Mouse (Mus musculus) embryonic facial prominence, embryonic 10.5 days (tissue): Measurements from ENCODE around the gene Map4k1. TPM values are rescaled to one million over a fixed set of nuclear protein-coding genes. Genes with fewer than 3 reads are reported as not detected.

Source experiments
- DNase-seq: peaks from one replicate; pipeline ENCODE4 v3.0.0-alpha.2; 2017; ENCODE audit warnings: low spot score
- H3K27ac ChIP-seq: fragments of 300-500 bp; sonication (generic); replicated peaks from 2 replicates; pipeline ENCODE4 v1.5.1; 2016; ENCODE audit warnings: mild to moderate bottlenecking
- H3K27me3 ChIP-seq: fragments of 300-500 bp; sonication (generic); replicated peaks from 2 replicates; pipeline ENCODE4 v1.6.1; 2016; ENCODE audit warnings: low read depth, mild to moderate bottlenecking; ENCODE audit not compliant: poor library complexity, severe bottlenecking
- H3K36me3 ChIP-seq: fragments of 300-500 bp; sonication (generic); replicated peaks from 2 replicates; pipeline ENCODE4 v1.6.1; 2016; ENCODE audit warnings: mild to moderate bottlenecking, moderate library complexity
- H3K4me1 ChIP-seq: fragments of 300-500 bp; sonication (generic); 2 replicates; pipeline ENCODE4 v1.6.1; 2016
- H3K4me3 ChIP-seq: fragments of 300-500 bp; sonication (generic); 2 replicates; pipeline ENCODE4 v1.5.1; 2016; ENCODE audit warnings: mild to moderate bottlenecking, moderate library complexity
- H3K9me3 ChIP-seq: fragments of 300-500 bp; sonication (generic); 2 replicates; pipeline ENCODE4 v1.6.1; 2016; ENCODE audit warnings: mild to moderate bottlenecking
- WGBS: fragments of 180-500 bp; shearing (Covaris S2); methylation state at CpG from one replicate; pipeline ENCODE4 v1.1.7; 2016; 5-methylcytosine and 5-hydroxymethylcytosine counted together
- microRNA-seq: library from miRNA; unstranded; fragments of <30 nt; microRNA quantifications from one replicate; pipeline ENCODE4, GENCODE M21; 2017
- polyA plus RNA-seq: library from polyadenylated mRNA; unstranded; fragments of >200 nt; fragmentation: Nextera tagmentation; extraction: Ambion mirVana; gene quantifications from 2 replicates; pipeline ENCODE4 v1.2.1, GENCODE M21; 2016

The Map4k1 gene
- polyA plus RNA-seq, 1 experiment from 2014 or later = 14.4 TPM

DNA sequence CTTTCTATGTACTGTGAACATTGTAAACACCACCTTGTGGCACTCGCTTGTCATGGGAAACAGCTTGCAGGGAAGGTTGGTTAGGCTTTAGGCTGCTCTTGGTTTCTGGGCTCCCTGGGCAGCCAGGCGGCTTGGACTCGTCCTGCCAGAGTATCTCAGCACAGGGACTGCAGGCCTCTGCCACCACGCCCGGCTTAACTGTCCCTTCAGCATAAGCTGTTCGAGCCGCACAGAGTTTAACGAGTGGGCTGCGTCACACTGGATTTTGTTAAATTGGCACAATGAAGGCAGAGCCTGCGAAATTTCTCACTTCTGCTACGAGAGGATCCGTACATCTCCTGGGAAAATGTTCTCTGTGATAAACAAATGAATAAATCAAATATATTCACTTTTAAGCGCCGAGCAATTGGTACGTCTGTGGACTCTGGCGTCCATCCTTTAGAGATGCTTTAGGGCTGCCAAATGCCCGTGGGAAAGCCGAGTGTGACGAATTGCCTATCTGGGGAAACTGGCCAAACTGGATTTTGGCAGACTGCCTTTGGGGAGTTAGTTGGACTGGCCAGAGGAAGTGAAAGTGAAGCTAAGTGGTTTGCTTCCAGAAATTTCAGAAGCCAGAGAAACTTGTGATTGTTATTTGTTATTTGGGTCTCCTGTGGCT, 61.3 kb downstream of the Map4k1 start:
- DNase-seq = no peak
- WGBS = 77% methylated on average over 19 of the region's 19 CpGs
- peak overlapping the region; percentile 24; the same call in 1 of the 2 replicates for H3K27ac ChIP-seq
- H3K36me3 ChIP-seq = peaks cover 4% of the 10 kb centered on the region
- peaks cover 12% of the 10 kb centered on the region; the same call in 1 of the 2 replicates for H3K27me3 ChIP-seq
- H3K9me3 ChIP-seq = peaks cover 1% of the 10 kb centered on the region; the same call in 1 of the 2 replicates
- H3K4me1 ChIP-seq = peaks cover 49% of the 10 kb centered on the region
- H3K4me3 ChIP-seq = peak overlapping the region; percentile 4; the same call in 1 of the 2 replicates

- peak; percentile 42 for DNase-seq
- H3K27ac ChIP-seq = no peak overlapping the region
- 47% methylated on average over 11 of the region's 11 CpGs for WGBS
- H3K27me3 ChIP-seq = peaks cover 12% of the 10 kb centered on the region; the same call in 1 of the 2 replicates
- peaks cover 7% of the 10 kb centered on the region; the same call in 1 of the 2 replicates for H3K9me3 ChIP-seq
- H3K4me3 ChIP-seq = peak overlapping the region; percentile 4; the same call in 1 of the 2 replicates
- H3K36me3 ChIP-seq = peaks cover 4% of the 10 kb centered on the region
- peaks cover 49% of the 10 kb centered on the region for H3K4me1 ChIP-seq
Measured at GRCm38 (mm10) chr7:29043674-29044057, 61.8 kb downstream of the Map4k1 start.

- peaks cover 12% of the 10 kb centered on the region; the same call in 1 of the 2 replicates for H3K27me3 ChIP-seq
- peak; percentile 37 for DNase-seq
- H3K9me3 ChIP-seq = peaks cover 7% of the 10 kb centered on the region; the same call in 1 of the 2 replicates
- H3K4me3 ChIP-seq = no peak overlapping the region
- WGBS = 52% methylated on average over 9 of the region's 9 CpGs
- peak overlapping the region; percentile 35; the same call in 1 of the 2 replicates for H3K27ac ChIP-seq
- H3K4me1 ChIP-seq = peaks cover 49% of the 10 kb centered on the region
- peaks cover 4% of the 10 kb centered on the region for H3K36me3 ChIP-seq
Measured at GRCm38 (mm10) chr7:29044302-29044701, 62.5 kb downstream of the Map4k1 start.

- DNase-seq = peak; percentile 45
- Histone ChIP-seq H3K27ac (no peak overlapping the region), H3K4me3 (0 out of 2 replicates have a peak overlapping the region, but pooled peaks have one; percentile 2), H3K9me3 (peaks cover 7% of the 10 kb centered on the region; the same call in 1 of the 2 replicates), H3K27me3 (peaks cover 17% of the 10 kb centered on the region; the same call in 1 of the 2 replicates), H3K4me1 (peaks cover 36% of the 10 kb centered on the region), H3K36me3 (peaks cover 4% of the 10 kb centered on the region)
- WGBS = 6% methylated on average over 12 of the region's 12 CpGs
Measured at GRCm38 (mm10) chr7:29046533-29046932, 64.7 kb downstream of the Map4k1 start.

GRCm38 (mm10) chr7:29048070-29048469, 66.2 kb downstream of the Map4k1 start:
- WGBS = 85% methylated on average over 3 of the region's 3 CpGs
- peaks cover 7% of the 10 kb centered on the region; the same call in 1 of the 2 replicates for H3K9me3 ChIP-seq
- H3K27ac ChIP-seq = no peak overlapping the region
- H3K4me1 ChIP-seq = peaks cover 40% of the 10 kb centered on the region
- DNase-seq = no peak
- H3K36me3 ChIP-seq = no peaks in the 10 kb centered on the region
- H3K4me3 ChIP-seq = no peak overlapping the region
- peaks cover 31% of the 10 kb centered on the region for H3K27me3 ChIP-seq

GRCm38 (mm10) chr7:29048615-29049014, 66.8 kb downstream of the Map4k1 start:
- peaks cover 40% of the 10 kb centered on the region for H3K4me1 ChIP-seq
- peaks cover 7% of the 10 kb centered on the region; the same call in 1 of the 2 replicates for H3K9me3 ChIP-seq
- H3K4me3 ChIP-seq = no peak overlapping the region
- H3K27ac ChIP-seq = no peak overlapping the region
- peaks cover 37% of the 10 kb centered on the region for H3K27me3 ChIP-seq
- no peak for DNase-seq
- H3K36me3 ChIP-seq = no peaks in the 10 kb centered on the region
- WGBS = 80% methylated on average over 11 of the region's 11 CpGs

- Histone ChIP-seq H3K4me3 (no peak overlapping the region), H3K4me1 (peaks cover 18% of the 10 kb centered on the region), H3K9me3 (peaks cover 7% of the 10 kb centered on the region; the same call in 1 of the 2 replicates), H3K27me3 (peaks cover 51% of the 10 kb centered on the region), H3K36me3 (no peaks in the 10 kb centered on the region), H3K27ac (no peak overlapping the region)
- DNase-seq = no peak
- WGBS = 42% methylated on average over 2 of the region's 2 CpGs
Measured at GRCm38 (mm10) chr7:29050797-29051196, 68.9 kb downstream of the Map4k1 start.

DNA sequence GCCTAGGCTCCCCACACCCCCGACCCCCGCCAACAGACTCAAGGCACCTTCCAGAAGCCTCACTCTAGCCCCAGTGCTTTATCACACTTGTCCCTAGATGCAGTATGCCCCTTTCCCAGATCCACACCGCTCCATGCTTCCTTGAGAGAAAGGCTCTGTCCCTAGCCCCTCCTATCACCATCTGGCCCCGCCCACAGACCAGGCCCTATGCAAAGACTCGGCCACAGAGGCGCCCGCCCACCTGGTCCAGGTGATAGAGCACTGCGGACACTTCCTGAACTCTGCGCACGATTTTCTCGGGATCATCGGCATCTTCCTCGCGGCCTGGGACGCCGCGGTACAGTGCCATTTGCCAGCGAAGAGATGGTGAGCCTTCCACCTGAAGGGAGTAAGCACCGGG, 71.0 kb downstream of the Map4k1 start:
- H3K36me3 ChIP-seq = no peaks in the 10 kb centered on the region
- H3K4me3 ChIP-seq = peak overlapping the region; percentile 39
- H3K27me3 ChIP-seq = peaks cover 64% of the 10 kb centered on the region
- H3K9me3 ChIP-seq = peaks cover 7% of the 10 kb centered on the region; the same call in 1 of the 2 replicates
- H3K27ac ChIP-seq = no peak overlapping the region
- peaks cover 10% of the 10 kb centered on the region for H3K4me1 ChIP-seq
- no peak for DNase-seq
- 5% methylated on average over 19 of the region's 19 CpGs for WGBS

Small RNA genes within 50 kb of the gene (microRNA-seq; reads per million reads assigned to microRNA genes)
- gene Gm44408 = not detected

Other genes starting within 250 kb of the Map4k1 start
- gene Mrps12, start 240.2 kb upstream of the Map4k1 start, polyA plus RNA-seq = 163 and 164 TPM in 2 replicates
- 40.3 and 44.6 TPM in 2 replicates for gene Sars2, start 240.1 kb upstream of the Map4k1 start, polyA plus RNA-seq
- 0.49 and 2.1 TPM in 2 replicates for gene Ccer2, start 225.9 kb upstream of the Map4k1 start, polyA plus RNA-seq
- 64.4 and 64.8 TPM in 2 replicates for gene Sirt2, start 215.3 kb upstream of the Map4k1 start, polyA plus RNA-seq
- gene Nfkbib, start 214.5 kb upstream of the Map4k1 start, polyA plus RNA-seq = 55.1 and 55.5 TPM in 2 replicates
- gene Rinl, start 193.1 kb upstream of the Map4k1 start, polyA plus RNA-seq = 2.2 and 2.8 TPM in 2 replicates
- gene Hnrnpl, start 173.5 kb upstream of the Map4k1 start, polyA plus RNA-seq = 325 and 346 TPM in 2 replicates
- gene Ech1, start 156.8 kb upstream of the Map4k1 start, polyA plus RNA-seq = 75.8 and 81.7 TPM in 2 replicates
- gene Lgals4, start 148.2 kb upstream of the Map4k1 start, polyA plus RNA-seq = 4.4 and 4.9 TPM in 2 replicates
- gene Lgals7, start 118.2 kb upstream of the Map4k1 start, polyA plus RNA-seq = 0.63 and 1.9 TPM in 2 replicates
- gene Capn12, start 100.6 kb upstream of the Map4k1 start, polyA plus RNA-seq = 0.44 and 0.55 TPM in 2 replicates
- gene Actn4, start 19.7 kb upstream of the Map4k1 start, polyA plus RNA-seq = 260 and 269 TPM in 2 replicates
- gene Eif3k, start 186 bp upstream of the Map4k1 start, polyA plus RNA-seq = 444 and 454 TPM in 2 replicates
- gene Ryr1, start 143.1 kb downstream of the Map4k1 start, polyA plus RNA-seq = 1.8 TPM in 2 replicates
- 0.66 and 0.73 TPM in 2 replicates for gene Rasgrp4, start 152.8 kb downstream of the Map4k1 start, polyA plus RNA-seq
- gene Fam98c, start 174.2 kb downstream of the Map4k1 start, polyA plus RNA-seq = 10.8 and 12.3 TPM in 2 replicates
- 0.48 and 0.55 TPM in 2 replicates for gene Ggn, start 188.2 kb downstream of the Map4k1 start, polyA plus RNA-seq
- 3.3 and 4.1 TPM in 2 replicates for gene Spred3, start 188.4 kb downstream of the Map4k1 start, polyA plus RNA-seq
- gene Psmd8, start 198.7 kb downstream of the Map4k1 start, polyA plus RNA-seq = 303 and 307 TPM in 2 replicates
- gene Catsperg1, start 232.0 kb downstream of the Map4k1 start, polyA plus RNA-seq = 0.10 and 0.24 TPM in 2 replicates